Mouse (Mus musculus) brain, embryonic 14.5 days (tissue): ENCODE data around the gene Cenpx. TPM values are rescaled to one million over a fixed set of nuclear protein-coding genes. Genes with fewer than 3 reads are reported as not detected.

Source experiments
- DNase-seq: peaks from one replicate; pipeline ENCODE4 v3.0.0-alpha.2; 2011; ENCODE audit warnings: low read depth
- CTCF ChIP-seq: fragments of 200-500 bp; IDR thresholded peaks from 2 replicates; pipeline ENCODE4 v1.5.1; 2012; ENCODE audit warnings: inconsistent platforms, mild to moderate bottlenecking, moderate library complexity, borderline replicate concordance; ENCODE audit not compliant: insufficient read depth, insufficient read length; ENCODE audit errors: extremely low read depth
- POLR2A ChIP-seq: fragments of 200-500 bp; IDR thresholded peaks from 2 replicates; pipeline ENCODE4 v1.6.1; 2012; ENCODE audit warnings: mild to moderate bottlenecking, inconsistent platforms, borderline replicate concordance; ENCODE audit not compliant: poor library complexity, insufficient read depth, insufficient read length, severe bottlenecking; ENCODE audit errors: extremely low read depth
- polyA plus RNA-seq: library from polyadenylated mRNA; depleted of rRNA; stranded (reverse); fragments of >200 nt; gene quantifications from 2 replicates; pipeline ENCODE4 v1.2.3, GENCODE M21; 2012

Gene Cenpx
- polyA plus RNA-seq, 1 experiment = 59.7 TPM

- TF ChIP-seq POLR2A (no peak), CTCF (no peak)
Observed at GRCm38 (mm10) chr11:120707969-120708368, 5.6 kb downstream of the Cenpx start.

GRCm38 (mm10) chr11:120707225-120707624 lies 6.3 kb downstream of the Cenpx start:
- TF ChIP-seq POLR2A (no peak), CTCF (no peak)
- DNase-seq = peak; percentile 50

More at GRCm38 (mm10) chr11:120707969-120708368, 5.6 kb downstream of the Cenpx start:
- DNase-seq = no peak

- TF ChIP-seq CTCF (no peak), POLR2A (no peak)
- no peak for DNase-seq
Observed at GRCm38 (mm10) chr11:120706120-120706519, 7.4 kb downstream of the Cenpx start.

GRCm38 (mm10) chr11:120704486-120705325 lies 8.8 kb downstream of the Cenpx start:
- peak; percentile 39 for DNase-seq
- TF ChIP-seq POLR2A = no peak
- TF ChIP-seq CTCF = no peak

GRCm38 (mm10) chr11:120703696-120704454 lies 9.7 kb downstream of the Cenpx start:
- no peak for TF ChIP-seq POLR2A
- no peak for TF ChIP-seq CTCF
- no peak for DNase-seq

- DNase-seq = no peak
- no peak for TF ChIP-seq POLR2A
- no peak for TF ChIP-seq CTCF
Observed at GRCm38 (mm10) chr11:120697741-120698140, 15.8 kb downstream of the Cenpx start.

DNA sequence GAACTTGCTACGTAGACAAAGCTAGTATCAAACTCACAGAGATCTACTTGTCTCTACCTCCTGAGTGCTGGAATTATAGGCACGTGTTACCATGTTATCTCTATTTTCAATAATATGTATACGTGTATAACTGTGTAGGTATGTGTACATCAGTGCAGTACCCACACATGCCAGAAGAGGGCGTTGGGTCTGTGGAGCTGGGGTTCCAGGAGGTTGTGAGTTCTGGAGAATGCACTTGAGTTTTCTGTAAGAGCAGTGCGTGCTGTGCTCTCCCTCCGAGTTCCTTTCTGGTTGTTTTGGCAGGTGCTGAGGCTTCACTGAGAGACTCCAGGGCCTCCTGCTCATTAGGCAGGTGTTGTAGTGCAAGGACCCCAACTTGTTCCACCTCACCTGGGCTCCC lies 17.0 kb downstream of the Cenpx start:
- TF ChIP-seq CTCF = peak; percentile 30; the same call in 1 of the 2 replicates
- no peak for TF ChIP-seq POLR2A
- no peak for DNase-seq

DNA sequence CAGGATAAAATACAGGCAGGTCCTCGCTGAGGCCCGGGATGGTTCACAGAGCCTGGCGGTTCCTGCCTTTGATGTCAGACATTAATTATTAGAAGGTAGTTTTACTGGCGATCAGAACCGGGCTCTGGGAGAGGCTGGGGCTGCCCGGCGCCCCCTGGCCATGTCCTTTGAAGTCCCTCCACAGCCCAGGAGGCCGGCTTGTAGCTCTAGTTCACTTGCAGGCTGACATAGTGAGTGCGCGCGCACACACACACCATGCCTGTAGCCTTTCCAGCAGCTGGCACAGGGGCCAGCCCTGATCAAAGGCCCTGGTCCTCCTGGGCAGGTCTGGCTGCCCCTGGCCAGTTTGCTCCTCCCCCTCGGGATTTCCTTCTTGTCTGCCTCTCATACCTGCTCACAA lies 17.9 kb downstream of the Cenpx start:
- DNase-seq = peak; percentile 57
- no peak for TF ChIP-seq POLR2A
- TF ChIP-seq CTCF = no peak

GRCm38 (mm10) chr11:120695184-120695583 lies 18.4 kb downstream of the Cenpx start:
- no peak for TF ChIP-seq CTCF
- no peak for TF ChIP-seq POLR2A
- DNase-seq = peak; percentile 77

- no peak for DNase-seq
- TF ChIP-seq CTCF (no peak), POLR2A (no peak)
Observed at GRCm38 (mm10) chr11:120693461-120693860, 20.1 kb downstream of the Cenpx start.

DNA sequence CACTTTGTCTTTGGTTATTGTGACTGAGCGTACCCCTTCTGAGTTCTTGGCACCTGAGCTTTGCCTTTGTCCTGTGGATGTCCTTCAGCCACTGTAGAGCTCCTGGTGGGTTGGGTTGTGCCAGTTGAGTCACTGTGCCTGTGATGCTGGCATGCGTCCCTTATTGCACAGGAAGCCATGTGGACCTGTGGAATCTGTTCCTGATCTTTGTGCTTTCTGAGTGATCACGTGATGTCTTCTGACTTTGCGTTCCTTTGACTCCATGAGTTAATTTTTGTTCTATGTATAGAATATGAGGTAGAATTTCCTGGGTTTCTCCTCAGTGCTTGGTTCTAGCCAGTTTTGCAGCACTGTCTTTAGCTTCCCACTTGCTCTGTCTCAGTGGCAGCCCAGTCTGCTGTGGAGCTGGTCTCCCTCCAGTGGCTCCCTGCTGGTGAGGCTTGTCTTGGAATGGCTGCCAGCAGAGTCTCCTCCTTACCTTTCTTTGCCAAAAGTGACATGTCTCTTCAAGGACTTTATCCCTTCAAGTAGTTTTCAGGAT lies 21.0 kb downstream of the Cenpx start:
- DNase-seq = no peak
- TF ChIP-seq POLR2A = no peak
- TF ChIP-seq CTCF = no peak

GRCm38 (mm10) chr11:120689365-120689764 lies 24.2 kb downstream of the Cenpx start:
- TF ChIP-seq POLR2A (no peak), CTCF (no peak)
- DNase-seq = no peak
